Mouse (Mus musculus): ENCODE measurements around the gene Mta2.

DNA sequence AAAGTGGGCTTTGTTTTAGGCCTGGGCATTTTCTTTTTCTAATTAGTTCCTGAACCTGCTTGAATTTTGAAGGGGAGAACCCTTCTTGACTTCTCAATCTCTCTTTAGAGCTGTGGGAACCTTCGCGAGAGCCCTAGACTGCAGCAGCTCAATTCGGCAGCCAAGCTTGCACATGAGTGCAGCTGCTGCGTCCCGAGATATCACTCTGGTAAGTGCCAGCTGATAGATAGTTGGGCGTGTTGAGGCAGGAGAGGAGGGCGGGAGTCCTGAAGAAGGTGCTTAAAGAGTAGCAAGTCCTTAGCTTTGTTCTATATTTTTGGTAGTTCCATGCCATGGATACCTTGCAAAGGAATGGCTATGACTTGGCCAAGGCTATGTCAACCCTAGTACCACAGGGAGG is 5.3 kb downstream of the Mta2 start:
- TF ChIP-seq CTCF (IDR thresholded peaks at IDR 0.05; ENCODE audit: low read depth), result no peak
- TF ChIP-seq EP300 (IDR thresholded peaks at IDR 0.05; ENCODE audit: low read depth), result no peak

All from liver, postnatal 0 days (tissue).